Mouse (Mus musculus) small intestine, adult 2 months (tissue): Measurements from ENCODE around the gene Arpc4. TPM values are rescaled to one million over a fixed set of nuclear protein-coding genes. Genes with fewer than 3 reads are reported as not detected.

Experiments
- H3K27ac ChIP-seq: fragments of 200-500 bp; 2 replicates; pipeline ENCODE4 v1.5.1; 2012; ENCODE audit warnings: low read depth, low read length, control low read depth, inconsistent platforms; ENCODE audit not compliant: insufficient read depth
- H3K27me3 ChIP-seq: fragments of 200-500 bp; 2 replicates; pipeline ENCODE4 v1.6.1; 2012; ENCODE audit warnings: mild to moderate bottlenecking, moderate library complexity, low read length, inconsistent platforms; ENCODE audit not compliant: control insufficient read depth, insufficient read depth
- H3K36me3 ChIP-seq: fragments of 200-500 bp; 2 replicates; pipeline ENCODE4 v1.6.1; 2012; ENCODE audit warnings: mild to moderate bottlenecking, low read length, control low read depth, inconsistent platforms; ENCODE audit not compliant: control insufficient read depth, insufficient read depth
- H3K4me1 ChIP-seq: fragments of 200-500 bp; 2 replicates; pipeline ENCODE4 v1.6.1; 2012; ENCODE audit warnings: low read length, inconsistent platforms, mixed read lengths; ENCODE audit not compliant: control insufficient read depth, insufficient read depth, insufficient read length
- H3K4me3 ChIP-seq: fragments of 200-500 bp; 2 replicates; pipeline ENCODE4 v1.5.1; 2012; ENCODE audit warnings: low read depth, mild to moderate bottlenecking, control low read depth, inconsistent platforms, low read length, moderate library complexity
- CTCF ChIP-seq: fragments of 200-500 bp; IDR thresholded peaks from 2 replicates; pipeline ENCODE4 v1.5.1; 2012; ENCODE audit warnings: low read depth, mild to moderate bottlenecking, control low read depth, inconsistent platforms, low read length, moderate library complexity, mixed read lengths; ENCODE audit not compliant: insufficient replicate concordance, insufficient read length; ENCODE audit errors: extremely low read depth
- POLR2A ChIP-seq: fragments of 200-500 bp; IDR thresholded peaks from 2 replicates; pipeline ENCODE4 v1.6.1; 2012; ENCODE audit warnings: low read depth, mild to moderate bottlenecking, control low read depth, inconsistent platforms, low read length, moderate library complexity
- WGBS: fragments of 180-500 bp; shearing (Covaris S2); methylation state at CpG from one replicate; pipeline ENCODE4 v1.1.7; 2018; 5-methylcytosine and 5-hydroxymethylcytosine counted together
- polyA plus RNA-seq: library from polyadenylated mRNA; depleted of rRNA; stranded (reverse); fragments of >200 nt; gene quantifications from 2 replicates; pipeline ENCODE4 v1.2.3, GENCODE M21; 2012

The Arpc4 gene
- polyA plus RNA-seq, 1 experiment, result 96.0 TPM

GRCm38 (mm10) chr6:113351161-113351560 lies 26.8 kb upstream of the Arpc4 start:
- Histone ChIP-seq H3K4me3 (no peak overlapping the region), H3K36me3 (no peaks in the 10 kb centered on the region), H3K4me1 (no peaks in the 10 kb centered on the region), H3K27ac (peak overlapping the region; percentile 2; the same call in 1 of the 2 replicates), H3K27me3 (no peaks in the 10 kb centered on the region)
- TF ChIP-seq POLR2A, result no peak
- 82% methylated on average over 1 of the region's 1 CpGs for WGBS

- Histone ChIP-seq H3K27me3 (no peaks in the 10 kb centered on the region), H3K36me3 (no peaks in the 10 kb centered on the region), H3K27ac (peak overlapping the region; percentile 2; the same call in 1 of the 2 replicates), H3K4me1 (no peaks in the 10 kb centered on the region), H3K4me3 (no peak overlapping the region)
- TF ChIP-seq POLR2A (no peak), CTCF (no peak)
- WGBS, result 23% methylated on average over 10 of the region's 10 CpGs
These were observed 26.3 kb upstream of the Arpc4 start for GRCm38 (mm10) chr6:113351653-113352052.

- no peak overlapping the region for H3K4me3 ChIP-seq
- no peaks in the 10 kb centered on the region for H3K27me3 ChIP-seq
- H3K27ac ChIP-seq, result no peak overlapping the region
- WGBS, result 80% methylated on average over 3 of the region's 3 CpGs
- no peak for TF ChIP-seq CTCF
- no peaks in the 10 kb centered on the region for H3K36me3 ChIP-seq
- no peaks in the 10 kb centered on the region for H3K4me1 ChIP-seq
These were observed 25.1 kb upstream of the Arpc4 start for GRCm38 (mm10) chr6:113352820-113353219.

GRCm38 (mm10) chr6:113353696-113354095 lies 24.2 kb upstream of the Arpc4 start:
- Histone ChIP-seq H3K4me3 (no peak overlapping the region), H3K4me1 (no peaks in the 10 kb centered on the region), H3K36me3 (no peaks in the 10 kb centered on the region), H3K27ac (no peak overlapping the region), H3K27me3 (no peaks in the 10 kb centered on the region)
- TF ChIP-seq CTCF (no peak), POLR2A (no peak)
- 40% methylated on average over 3 of the region's 3 CpGs for WGBS

GRCm38 (mm10) chr6:113361476-113361875 lies 16.4 kb upstream of the Arpc4 start:
- H3K36me3 ChIP-seq, result no peaks in the 10 kb centered on the region
- 77% methylated on average over 4 of the region's 4 CpGs for WGBS
- H3K27me3 ChIP-seq, result no peaks in the 10 kb centered on the region
- TF ChIP-seq CTCF (no peak), POLR2A (no peak)
- H3K4me1 ChIP-seq, result no peaks in the 10 kb centered on the region
- no peak overlapping the region for H3K27ac ChIP-seq
- no peak overlapping the region for H3K4me3 ChIP-seq

- TF ChIP-seq POLR2A (no peak), CTCF (no peak)
- Histone ChIP-seq H3K27me3 (no peaks in the 10 kb centered on the region), H3K27ac (no peak overlapping the region), H3K4me1 (no peaks in the 10 kb centered on the region), H3K36me3 (peaks cover 6% of the 10 kb centered on the region), H3K4me3 (no peak overlapping the region)
- WGBS, result 90% methylated on average over 1 of the region's 1 CpGs
These were observed 15.7 kb upstream of the Arpc4 start for GRCm38 (mm10) chr6:113362241-113362640.

GRCm38 (mm10) chr6:113364518-113365135 lies 13.3 kb upstream of the Arpc4 start:
- no peak overlapping the region for H3K4me3 ChIP-seq
- no peaks in the 10 kb centered on the region for H3K27me3 ChIP-seq
- TF ChIP-seq POLR2A (no peak), CTCF (no peak)
- H3K36me3 ChIP-seq, result peaks cover 18% of the 10 kb centered on the region
- 58% methylated on average over 8 of the region's 8 CpGs for WGBS
- peak overlapping the region; percentile 11; the same call in 1 of the 2 replicates for H3K27ac ChIP-seq
- H3K4me1 ChIP-seq, result no peaks in the 10 kb centered on the region

GRCm38 (mm10) chr6:113366639-113367038 lies 11.3 kb upstream of the Arpc4 start:
- no peaks in the 10 kb centered on the region for H3K27me3 ChIP-seq
- no peak for TF ChIP-seq POLR2A
- TF ChIP-seq CTCF, result no peak
- peaks cover 35% of the 10 kb centered on the region for H3K36me3 ChIP-seq
- no peaks in the 10 kb centered on the region for H3K4me1 ChIP-seq
- WGBS, result 94% methylated on average over 6 of the region's 6 CpGs
- no peak overlapping the region for H3K27ac ChIP-seq
- H3K4me3 ChIP-seq, result no peak overlapping the region
